Mouse (Mus musculus) retina, postnatal 7 days (tissue): Measurements from ENCODE around the gene Kbtbd12.

ENCODE experiments used
- DNase-seq: peaks from one replicate; pipeline ENCODE4 v3.0.0-alpha.2; 2012; ENCODE audit warnings: low read depth, low spot score

Kbtbd12 gene

DNA sequence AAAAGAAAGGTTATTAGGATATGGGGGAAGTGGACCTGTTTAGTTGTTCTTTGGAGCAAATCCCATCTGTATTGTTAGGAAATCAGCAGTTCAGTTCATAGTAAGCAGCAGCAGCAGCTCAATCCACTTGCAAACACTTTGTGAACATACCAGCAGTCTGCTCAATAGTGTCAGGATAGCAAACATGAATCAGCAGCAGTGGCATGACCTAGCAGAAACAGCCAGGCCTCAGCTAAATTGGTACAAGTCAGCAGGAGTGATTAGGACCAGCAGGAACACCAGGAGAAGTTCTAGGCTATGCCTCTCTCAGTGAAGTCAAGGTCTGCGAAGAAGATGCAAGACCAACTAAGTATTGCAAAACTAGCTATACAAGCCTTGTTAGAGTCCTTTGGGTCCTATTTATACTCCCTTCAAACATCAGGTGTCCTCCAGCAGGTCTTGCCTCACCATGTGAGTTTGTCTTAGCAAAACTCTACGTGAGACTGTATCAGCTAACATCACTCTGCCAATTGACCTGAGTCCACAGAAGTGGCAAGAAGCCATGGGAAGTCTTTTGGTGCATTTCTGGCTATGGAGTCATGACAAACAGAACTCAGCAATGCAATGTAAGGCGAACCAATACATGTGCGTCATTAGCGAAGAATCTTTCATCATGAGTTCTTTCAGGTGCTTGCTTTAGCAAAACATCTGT is at the start of gene Kbtbd12:
Kbtbd12 (minus strand) TSS at position 340 of the 691 bp plus-strand sequence.
- DNase-seq = no peak

DNA sequence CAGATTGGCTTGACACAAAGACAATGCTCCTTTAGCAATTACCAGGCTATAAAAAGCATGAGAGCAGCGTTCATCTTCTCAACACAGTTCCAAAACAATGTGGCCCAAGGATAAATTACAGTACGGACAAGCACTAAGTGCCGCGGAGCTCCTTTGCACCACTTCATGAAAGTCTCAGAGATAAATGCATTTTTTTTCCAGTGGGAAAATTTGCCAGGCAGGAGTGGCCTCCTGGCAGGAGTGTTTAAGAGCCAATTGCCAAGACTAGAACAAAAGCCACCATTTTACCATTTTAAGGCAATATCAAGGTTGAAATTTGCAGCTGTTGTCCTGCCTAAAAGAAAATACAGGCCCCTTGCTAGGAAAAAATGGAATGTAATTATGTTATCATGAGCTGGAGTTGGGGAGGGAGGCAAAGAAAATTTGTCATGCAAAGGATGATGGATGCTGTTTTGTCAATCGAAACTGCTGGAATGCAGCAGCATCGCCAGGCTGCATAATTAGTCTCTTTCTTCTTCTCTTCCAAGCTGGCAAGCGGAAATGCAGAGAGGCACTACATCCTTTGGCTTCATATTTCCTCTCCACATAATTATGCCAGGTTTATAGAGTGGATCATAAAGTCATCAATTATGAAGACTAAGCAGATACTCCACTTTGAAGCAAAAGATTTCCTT is 45.8 kb upstream of the Kbtbd12 start:
- no peak for DNase-seq

DNA sequence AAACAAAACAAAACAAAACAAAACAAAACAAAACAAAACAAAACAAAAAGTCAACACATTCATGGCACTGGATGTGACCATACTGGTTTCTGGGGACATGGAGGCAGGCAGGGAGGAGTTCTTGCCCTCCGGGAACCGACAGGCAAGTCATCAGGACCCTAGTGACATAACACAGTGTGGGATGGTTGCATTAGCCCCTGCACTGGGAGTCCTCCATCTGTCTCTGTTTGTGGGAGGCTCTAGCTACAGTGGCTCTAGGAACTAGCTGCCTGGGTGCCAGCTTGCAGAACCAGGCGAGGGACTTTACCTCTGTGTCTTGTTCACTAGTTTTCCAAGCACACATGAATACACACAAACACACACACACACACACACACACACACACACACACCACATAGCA is 43.3 kb upstream of the Kbtbd12 start:
- DNase-seq = no peak

DNA sequence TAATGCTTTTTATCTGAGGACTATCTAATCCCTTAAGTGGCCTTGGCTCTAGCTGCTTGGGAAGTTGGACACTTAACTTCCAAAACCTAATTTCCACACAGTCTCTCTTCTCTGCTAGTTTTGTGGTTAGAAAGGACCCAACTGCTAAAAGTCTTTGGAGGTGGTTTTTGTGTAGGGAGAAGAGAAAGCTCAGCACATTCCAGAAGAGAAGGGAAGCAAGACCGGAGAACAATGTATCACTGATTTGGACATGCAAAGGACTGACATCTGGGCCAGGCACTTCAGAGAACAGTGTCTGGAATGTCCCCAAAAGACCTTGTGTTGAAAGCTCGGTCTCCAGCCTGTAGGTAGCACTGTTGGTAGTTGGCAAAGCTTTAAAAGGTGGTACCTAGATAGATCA is 40.0 kb upstream of the Kbtbd12 start:
- DNase-seq = no peak

DNA sequence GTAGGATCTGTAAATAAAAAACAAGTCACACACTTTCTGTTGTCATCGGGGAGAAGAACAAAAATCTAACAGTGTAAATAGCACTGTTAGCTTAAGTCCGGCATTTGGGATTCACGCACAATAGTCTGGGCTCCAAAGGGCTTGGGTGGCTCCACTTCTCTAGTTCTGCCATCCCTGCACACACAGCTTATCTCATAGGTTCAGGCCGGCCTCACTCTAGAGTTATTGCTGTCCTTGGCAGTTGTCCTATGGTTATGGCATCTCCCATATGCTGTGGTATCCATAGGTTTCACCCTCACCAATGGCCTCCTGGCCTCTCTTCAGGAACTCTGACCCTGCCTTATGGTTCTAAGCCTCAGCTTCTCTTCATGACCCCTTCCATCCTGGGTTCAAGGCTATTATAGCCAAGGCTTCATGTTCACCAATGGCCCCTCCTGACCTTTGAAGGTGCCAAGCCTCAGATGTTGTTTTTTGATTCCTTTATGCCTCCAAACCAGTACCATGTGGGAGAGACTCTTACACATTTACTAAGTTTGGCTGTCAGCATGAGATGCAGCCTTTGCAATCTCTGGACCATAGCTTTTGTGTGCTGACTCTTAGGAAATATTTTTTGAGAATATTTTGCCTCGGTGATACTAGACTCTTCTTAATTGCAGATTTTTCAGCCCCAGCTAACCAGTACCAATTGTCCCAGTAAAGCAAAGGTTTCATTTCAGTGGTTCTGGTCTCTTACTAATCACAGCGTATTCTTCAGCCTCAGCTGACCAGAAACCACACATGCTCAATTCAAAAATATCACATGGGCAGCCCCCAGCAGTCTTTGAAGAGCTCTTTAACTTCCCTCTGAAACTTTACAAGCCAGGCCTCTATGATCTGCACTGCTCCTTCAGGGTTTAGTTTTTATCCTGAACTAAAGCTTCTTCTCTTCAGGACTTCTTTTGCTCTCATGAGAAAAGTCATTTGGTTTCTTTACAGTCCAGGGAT is 39.3 kb upstream of the Kbtbd12 start:
- DNase-seq = no peak

DNA sequence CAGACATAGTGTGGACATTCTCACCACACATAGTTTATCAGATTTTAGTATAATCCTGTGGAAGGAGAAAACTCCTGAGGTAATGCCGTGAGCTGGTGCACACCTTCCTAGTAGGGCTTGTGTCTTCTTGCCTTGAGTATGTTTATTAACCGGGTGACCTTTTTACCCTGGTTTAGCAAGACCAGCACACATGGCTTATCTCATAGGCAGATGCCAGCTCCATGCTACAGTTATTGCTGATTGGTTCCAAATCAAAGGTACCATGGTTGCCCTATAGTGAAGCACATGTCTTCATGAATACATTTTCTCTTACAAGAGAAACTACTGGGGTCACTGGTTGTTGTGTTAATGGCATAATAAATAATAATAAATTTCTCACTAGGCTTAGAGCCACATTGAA is 38.1 kb upstream of the Kbtbd12 start:
- DNase-seq = no peak

DNA sequence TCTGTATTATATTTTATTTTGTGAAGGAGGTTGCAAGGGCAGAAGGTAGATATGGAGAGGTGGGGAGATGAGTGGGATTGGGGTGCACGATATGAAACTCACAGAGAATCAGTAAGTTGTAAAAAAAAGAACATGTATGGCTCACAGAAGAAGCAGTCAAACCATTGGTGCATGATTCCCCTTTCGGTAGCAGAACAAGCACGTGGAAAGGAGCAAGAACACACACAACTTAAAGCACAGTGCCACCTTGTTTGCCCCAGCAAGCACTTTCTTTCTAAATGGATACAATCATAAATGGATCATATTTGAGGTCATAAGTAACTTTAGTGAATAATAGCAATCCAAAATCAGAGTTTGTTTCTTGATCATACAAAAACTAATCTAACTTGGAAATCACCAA is 24.5 kb upstream of the Kbtbd12 start:
- DNase-seq = no peak

DNA sequence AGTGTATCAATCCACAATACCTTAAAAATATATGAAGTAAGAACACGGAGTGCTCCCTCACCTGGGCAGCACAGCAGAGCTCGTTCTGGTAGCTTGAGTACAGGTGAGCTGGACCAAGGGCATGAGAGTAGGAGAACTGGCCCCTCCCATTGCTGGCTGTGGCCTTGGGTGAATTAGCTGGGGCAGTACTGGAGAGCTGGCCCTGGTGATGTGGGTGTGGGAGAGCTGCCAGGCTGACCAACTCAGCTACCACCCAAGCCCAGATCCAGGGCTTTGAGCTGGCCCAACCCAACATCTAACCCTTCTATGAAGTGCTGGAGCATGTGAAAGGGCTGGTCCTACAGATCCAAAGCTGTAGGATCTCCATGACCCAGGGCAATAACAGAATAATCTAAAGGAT is 23.9 kb upstream of the Kbtbd12 start:
- no peak for DNase-seq

- no peak for DNase-seq
Observed at GRCm38 (mm10) chr6:88647564-88648295, 10.0 kb upstream of the Kbtbd12 start.

GRCm38 (mm10) chr6:88644786-88645185 is 7.0 kb upstream of the Kbtbd12 start:
- DNase-seq = no peak

GRCm38 (mm10) chr6:88641346-88641920 is 3.7 kb upstream of the Kbtbd12 start:
- DNase-seq = no peak

GRCm38 (mm10) chr6:88640331-88640730 is 2.6 kb upstream of the Kbtbd12 start:
- no peak for DNase-seq

GRCm38 (mm10) chr6:88639921-88640320 is 2.2 kb upstream of the Kbtbd12 start:
- peak; percentile 32 for DNase-seq

DNA sequence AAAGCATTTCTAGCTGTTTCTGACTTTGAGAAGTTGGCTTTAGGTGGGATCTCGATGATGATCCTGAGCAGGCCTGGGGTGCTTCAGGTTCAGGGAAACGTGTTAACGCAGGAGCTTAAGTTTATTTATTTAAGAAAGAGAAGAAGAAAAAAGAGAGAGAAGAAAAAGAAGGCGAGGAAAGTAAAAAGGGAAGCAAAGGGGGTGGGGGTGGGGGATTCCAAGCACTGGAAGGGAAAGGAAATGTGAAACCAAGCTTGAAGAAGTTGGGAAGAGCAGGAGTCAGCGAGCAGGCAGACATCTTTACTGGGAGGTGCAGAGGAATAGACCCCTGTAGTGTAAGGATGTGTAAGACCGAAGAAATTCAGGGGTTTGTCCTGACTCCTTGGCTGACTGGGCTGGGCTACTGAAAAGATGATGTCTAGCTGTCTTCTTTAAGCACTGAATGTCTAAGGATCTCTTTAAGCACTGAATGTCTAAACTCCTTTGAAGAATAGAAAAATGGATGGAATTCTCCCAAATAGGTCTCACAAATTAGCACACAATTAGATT is 1.7 kb upstream of the Kbtbd12 start:
- no peak for DNase-seq

- no peak for DNase-seq
Observed at GRCm38 (mm10) chr6:88638917-88639316, 1.2 kb upstream of the Kbtbd12 start.

DNA sequence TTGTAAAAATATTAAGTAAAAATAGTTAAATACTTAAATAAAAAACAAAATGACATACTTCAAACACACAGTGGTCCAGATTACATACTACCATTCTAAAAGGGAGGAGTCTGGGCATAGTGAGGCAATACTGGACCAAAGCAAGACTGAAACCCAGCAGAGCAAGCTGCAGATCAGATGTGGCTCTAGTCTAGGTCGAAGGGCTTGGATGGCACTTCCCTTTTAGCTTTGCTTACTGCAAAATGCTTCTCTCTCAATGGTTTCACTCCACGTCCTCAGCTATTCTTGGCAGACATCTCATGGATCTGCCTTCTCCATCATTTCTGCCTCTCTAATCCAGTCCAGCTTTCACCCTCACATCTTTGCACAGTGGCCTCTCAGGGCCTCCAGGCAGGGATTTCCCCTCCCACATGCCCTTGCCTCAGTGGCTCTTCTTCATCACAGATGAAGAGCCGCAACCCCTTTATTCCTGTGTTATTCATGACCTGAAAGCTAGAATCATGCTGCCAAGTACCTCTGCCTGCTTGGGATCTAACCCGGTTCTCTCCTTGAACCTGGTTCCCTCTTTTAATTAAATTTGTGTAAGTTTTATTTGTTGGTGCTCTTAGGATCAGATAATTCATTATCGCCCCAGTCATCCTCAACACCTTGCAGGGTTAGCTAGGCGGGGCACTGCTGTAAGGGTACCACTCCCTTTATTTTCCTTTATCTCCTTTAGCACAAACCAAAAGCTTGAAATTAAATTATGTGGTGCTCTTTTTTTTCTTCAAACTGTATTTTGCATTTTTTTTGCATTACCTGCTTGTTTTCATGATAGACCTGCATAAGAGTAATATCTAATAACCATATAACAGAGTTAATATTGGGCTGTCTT is 1.6 kb downstream of the Kbtbd12 start:
- DNase-seq = no peak

DNA sequence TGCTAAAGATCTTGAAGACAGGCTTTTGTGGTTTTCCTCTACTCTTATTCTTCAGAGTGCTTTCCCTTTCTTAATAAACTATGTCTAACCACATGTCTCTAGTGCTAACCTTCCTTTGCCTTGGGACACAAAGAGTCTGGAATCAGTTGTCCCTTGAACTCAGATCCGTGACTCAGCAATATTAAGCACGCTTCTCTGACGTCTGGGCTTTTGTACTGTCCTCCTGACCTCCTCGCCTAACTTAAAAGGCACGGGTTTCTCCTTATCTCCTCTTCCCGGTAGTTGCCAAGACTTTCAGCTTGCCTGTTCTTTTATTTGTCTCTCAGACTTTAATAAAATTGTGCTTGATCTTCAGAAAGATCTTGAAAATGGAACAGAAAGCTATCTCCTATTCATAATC is 6.5 kb downstream of the Kbtbd12 start:
- no peak for DNase-seq

- DNase-seq = no peak
Observed at GRCm38 (mm10) chr6:88630560-88630959, 7.2 kb downstream of the Kbtbd12 start.

- DNase-seq = no peak
Observed at GRCm38 (mm10) chr6:88629821-88630220, 7.9 kb downstream of the Kbtbd12 start.

GRCm38 (mm10) chr6:88627317-88627811 is 10.4 kb downstream of the Kbtbd12 start:
- DNase-seq = peak; percentile 77
